Mouse (Mus musculus): ENCODE results near the gene Nkd2.

DNA sequence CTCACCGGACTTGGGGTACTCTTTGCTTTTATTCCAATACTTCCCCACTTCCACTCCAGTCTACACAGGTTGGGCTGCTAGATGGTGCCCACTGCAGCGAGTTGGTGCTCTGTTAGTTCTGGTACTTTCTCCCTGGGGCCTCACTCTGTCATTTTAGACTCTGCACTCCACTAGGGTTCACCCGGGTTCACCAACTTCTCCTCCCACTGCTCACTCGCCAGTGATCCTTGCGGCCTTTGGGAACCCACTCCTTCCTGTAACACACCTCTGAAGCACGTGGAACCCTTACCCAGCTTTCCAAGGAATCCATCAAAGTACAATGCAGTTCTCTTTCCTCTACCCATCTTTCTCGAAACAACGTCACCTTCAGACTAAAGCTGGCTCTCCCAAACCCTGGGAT lies 9.7 kb downstream of the Nkd2 start:
- TF ChIP-seq GATA1 (IDR thresholded peaks at IDR 0.05; ENCODE audit: borderline replicate concordance, low read length): no peak
- no peak for TF ChIP-seq FLI1 (IDR thresholded peaks at IDR 0.05; ENCODE audit: low read length)
